Mouse (Mus musculus) heart, adult 2 months (tissue): Measurements from ENCODE around the gene Mphosph10. TPM values are rescaled to one million over a fixed set of nuclear protein-coding genes. Genes with fewer than 3 reads are reported as not detected.
A peak's percentile ranks its signal among the peaks of the same experiment; 100 is the strongest.

Source experiments
- DNase-seq, 2 experiments: peaks; one replicate each; pipeline ENCODE4 v3.0.0; 2021
- H3K27ac ChIP-seq: fragments of 200-600 bp; 2 replicates; pipeline ENCODE4 v1.8.1; 2022
- H3K27me3 ChIP-seq: fragments of 200-500 bp; 2 replicates; pipeline ENCODE4 v1.6.1; 2012; ENCODE audit warnings: mild to moderate bottlenecking, low read length, inconsistent platforms, mixed read lengths; ENCODE audit not compliant: control insufficient read depth, insufficient read depth
- H3K36me3 ChIP-seq: fragments of 200-500 bp; 2 replicates; pipeline ENCODE4 v1.6.1; 2012; ENCODE audit warnings: low read length, inconsistent platforms; ENCODE audit not compliant: control insufficient read depth, insufficient read depth
- H3K4me1 ChIP-seq: fragments of 200-500 bp; 2 replicates; pipeline ENCODE4 v1.6.1; 2011; ENCODE audit warnings: low read length; ENCODE audit not compliant: control insufficient read depth, insufficient read depth
- H3K4me3 ChIP-seq: fragments of 200-600 bp; 2 replicates; pipeline ENCODE4 v1.8.1; 2022
- H3K79me2 ChIP-seq: fragments of 200-500 bp; replicated peaks from 2 replicates; pipeline ENCODE4 v1.6.1; 2012; ENCODE audit warnings: mild to moderate bottlenecking, inconsistent platforms, low read length, moderate library complexity, mixed read lengths; ENCODE audit not compliant: control insufficient read depth, insufficient read depth
- H3K9ac ChIP-seq: fragments of 200-500 bp; 2 replicates; pipeline ENCODE4 v1.6.1; 2012; ENCODE audit warnings: low read depth, mild to moderate bottlenecking, control low read depth, inconsistent platforms, low read length, mixed read lengths
- CTCF ChIP-seq: fragments of 200-600 bp; IDR thresholded peaks from 2 replicates; pipeline ENCODE4 v1.8.1; 2022; ENCODE audit warnings: antibody characterized with exemption, mild to moderate bottlenecking, moderate library complexity
- EP300 ChIP-seq: fragments of 200-500 bp; IDR thresholded peaks from 2 replicates; pipeline ENCODE4 v1.6.1; 2011; ENCODE audit warnings: low read depth, low read length, control low read depth; ENCODE audit not compliant: insufficient read depth
- POLR2A ChIP-seq: fragments of 200-500 bp; IDR thresholded peaks from 2 replicates; pipeline ENCODE4 v1.6.1; 2011; ENCODE audit warnings: mild to moderate bottlenecking, low read depth, low read length, control low read depth; ENCODE audit not compliant: insufficient read depth
- WGBS: fragments of 180-500 bp; shearing (Covaris S2); methylation state at CpG from one replicate; pipeline ENCODE4 v1.1.7; 2018; 5-methylcytosine and 5-hydroxymethylcytosine counted together
- intact Hi-C: fragments of 180-260 bp; cut with DNase I; formaldehyde crosslinking; loops from one replicate; pipeline ENCODE4 v1.15.1; 2025
- long read RNA-seq: library from polyadenylated mRNA; stranded (forward); transcript quantifications from one replicate; pipeline ENCODE4 v2.0.0, GENCODE M21; 2021
- polyA plus RNA-seq: library from polyadenylated mRNA; depleted of rRNA; stranded (reverse); fragments of >200 nt; gene quantifications from 2 replicates; pipeline ENCODE4 v1.2.3, GENCODE M21; 2012; rRNA removed
- total RNA-seq, 2 experiments: library from RNA; stranded (reverse); gene quantifications; 2 replicates each; pipeline ENCODE4 v1.2.3; 2021

Gene Mphosph10
- total RNA-seq (10 to 100 TPM; 10.8 to 15.3 TPM), polyA plus RNA-seq (0.66 and 2.0 TPM in 2 replicates)
- long read RNA-seq, transcript Mphosph10-201 (11 exons, 2,248 nt) = major isoform, 25 of 26 reads
- long read RNA-seq, partial matches to known transcripts = 1 of 26 reads
- long read RNA-seq, other reads (novel, unspliced or antisense) = 0 of 26 reads

DNA sequence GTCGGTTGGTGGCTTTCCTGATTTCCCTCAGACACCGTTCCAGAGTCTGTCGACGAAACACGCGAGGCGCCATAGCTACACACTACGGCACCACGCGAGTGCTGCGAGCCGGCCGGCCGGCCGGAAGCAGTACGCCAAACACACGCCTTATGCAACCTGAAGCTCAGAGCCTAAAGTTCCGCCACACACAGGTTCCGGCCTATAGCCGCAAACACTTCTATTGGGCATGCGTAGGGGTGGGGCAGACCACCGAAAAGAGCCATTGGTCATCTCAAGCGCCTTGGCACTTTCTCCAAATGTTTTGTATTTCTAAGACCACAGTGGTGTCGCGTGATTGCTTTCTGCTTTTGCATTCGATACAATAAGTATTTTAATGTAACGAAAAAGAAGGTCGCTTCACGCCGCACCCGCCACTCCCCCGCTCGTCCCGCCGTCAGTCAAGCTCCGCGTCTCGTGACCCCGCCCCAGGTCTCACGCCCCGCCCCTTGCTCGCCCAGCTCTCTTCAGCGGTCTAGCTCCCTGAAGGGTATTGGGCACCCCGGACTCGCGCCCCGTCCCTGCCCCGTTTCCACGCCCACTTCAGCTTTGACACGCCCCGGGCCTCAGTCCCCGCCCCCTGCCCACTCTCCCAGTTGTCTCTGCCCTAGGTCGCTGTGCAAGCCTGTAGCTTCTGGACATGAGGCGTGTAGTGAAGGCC, at the start of gene Mphosph10, which contains the start of gene Mcee:
Mphosph10 (minus strand) TSS at position 147 of the 697 bp plus-strand sequence.
Mcee (plus strand) TSS at position 486 of the 697 bp plus-strand sequence.
- TF ChIP-seq CTCF (no peak), EP300 (peak; percentile 82; the same call in 1 of the 2 replicates), POLR2A (peak; percentile 84)
- peak; percentile 98 to 100 for DNase-seq
- peaks cover 2% of the 10 kb centered on the region; the same call in 1 of the 2 replicates for H3K36me3 ChIP-seq
- under 1% methylated on average over 54 of the region's 54 CpGs for WGBS
- H3K27ac ChIP-seq = peak within 1 kb of the TSS; percentile 88
- intact Hi-C loops = loop anchor here (1.0 to 2.0 kb wide), 2 partner anchors 18 to 105 kb away; partner anchors contain the start of genes Fan1 and Mtmr10
- peaks cover 2% of the 10 kb centered on the region; the same call in 1 of the 2 replicates for H3K4me1 ChIP-seq
- H3K4me3 ChIP-seq = peak within 1 kb of the TSS; percentile 74
- no peaks in the 10 kb centered on the region for H3K79me2 ChIP-seq
- peak within 1 kb of the TSS; percentile 85 for H3K9ac ChIP-seq
- H3K27me3 ChIP-seq = no peaks in the 10 kb centered on the region

DNA sequence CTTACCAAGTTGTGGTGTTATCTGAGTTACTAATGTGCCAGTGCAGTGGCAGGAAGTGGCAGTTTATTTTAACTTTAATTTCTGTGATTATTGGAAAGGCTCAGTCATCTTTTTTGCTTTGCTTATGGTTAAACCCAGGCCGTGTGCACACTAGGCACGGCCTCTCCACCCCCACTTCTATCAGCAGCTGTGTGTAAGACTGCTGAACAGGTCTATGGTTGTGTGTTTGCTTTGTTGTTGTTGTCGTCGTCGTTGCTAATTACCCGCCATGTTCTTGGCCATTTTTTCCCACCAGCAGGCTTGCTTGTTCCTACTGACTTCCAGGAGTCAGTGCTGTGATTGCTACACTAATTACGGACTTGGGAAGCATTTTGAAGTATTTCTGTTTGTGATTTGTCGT, 48.5 kb upstream of the Mphosph10 start:
- Histone ChIP-seq H3K79me2 (no peaks in the 10 kb centered on the region), H3K4me1 (no peaks in the 10 kb centered on the region), H3K9ac (no peak overlapping the region), H3K27ac (no peak overlapping the region), H3K4me3 (no peak overlapping the region), H3K36me3 (no peaks in the 10 kb centered on the region), H3K27me3 (no peaks in the 10 kb centered on the region)
- TF ChIP-seq POLR2A (no peak), EP300 (no peak), CTCF (no peak)
- 66% methylated on average over 8 of the region's 8 CpGs for WGBS
- intact Hi-C loops = no loop called here
- DNase-seq = no peak

DNA sequence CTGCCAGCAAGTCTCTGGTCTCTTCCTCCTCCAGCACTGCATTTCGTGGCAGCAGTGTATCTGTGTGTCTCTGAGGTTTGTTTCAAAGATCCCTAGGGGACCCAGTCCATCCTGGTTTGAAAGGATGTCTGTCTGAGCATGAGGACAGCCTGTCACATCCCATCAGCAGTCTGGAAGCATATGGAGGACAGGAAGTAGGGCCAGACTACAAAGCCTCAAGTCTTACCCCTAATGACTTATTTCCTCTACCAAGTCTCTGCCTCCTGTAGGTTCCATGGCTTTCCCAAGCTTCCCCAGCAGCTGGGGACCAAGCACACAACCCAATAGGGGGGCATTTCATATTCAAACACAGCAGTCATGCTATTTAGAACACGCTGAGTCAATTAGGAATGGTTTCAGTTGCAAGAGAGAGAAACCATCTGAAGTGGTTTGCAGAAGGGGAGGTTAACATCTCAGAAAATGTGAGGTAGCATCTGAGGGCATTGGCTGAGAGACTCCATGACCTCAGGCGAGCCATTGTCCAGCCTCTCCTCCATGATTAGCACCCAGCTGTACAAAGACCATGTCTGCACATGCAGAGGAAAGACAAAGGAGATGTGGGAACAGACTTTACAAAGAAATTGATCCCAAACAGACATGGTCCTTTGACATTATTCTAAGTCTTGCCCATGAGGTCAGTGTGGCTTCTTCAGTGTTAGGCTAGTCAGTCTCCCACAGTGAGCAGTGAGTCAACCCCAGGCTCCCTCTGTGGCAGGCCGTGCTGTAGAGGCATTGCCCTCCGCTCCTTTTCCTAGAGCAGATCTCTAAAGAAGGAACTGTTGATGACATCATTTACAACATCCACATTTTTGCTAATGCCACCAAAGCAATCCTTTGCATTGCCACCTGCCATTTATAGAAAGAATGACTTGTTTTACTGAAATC, 47.8 kb upstream of the Mphosph10 start:
- no peak overlapping the region for H3K27ac ChIP-seq
- intact Hi-C loops = no loop called here
- no peaks in the 10 kb centered on the region for H3K27me3 ChIP-seq
- no peaks in the 10 kb centered on the region for H3K4me1 ChIP-seq
- no peaks in the 10 kb centered on the region for H3K36me3 ChIP-seq
- 59% methylated on average over 5 of the region's 5 CpGs for WGBS
- H3K79me2 ChIP-seq = no peaks in the 10 kb centered on the region
- TF ChIP-seq CTCF = no peak
- TF ChIP-seq EP300 = no peak
- TF ChIP-seq POLR2A = no peak
- no peak for DNase-seq
- H3K9ac ChIP-seq = no peak overlapping the region
- H3K4me3 ChIP-seq = no peak overlapping the region

DNA sequence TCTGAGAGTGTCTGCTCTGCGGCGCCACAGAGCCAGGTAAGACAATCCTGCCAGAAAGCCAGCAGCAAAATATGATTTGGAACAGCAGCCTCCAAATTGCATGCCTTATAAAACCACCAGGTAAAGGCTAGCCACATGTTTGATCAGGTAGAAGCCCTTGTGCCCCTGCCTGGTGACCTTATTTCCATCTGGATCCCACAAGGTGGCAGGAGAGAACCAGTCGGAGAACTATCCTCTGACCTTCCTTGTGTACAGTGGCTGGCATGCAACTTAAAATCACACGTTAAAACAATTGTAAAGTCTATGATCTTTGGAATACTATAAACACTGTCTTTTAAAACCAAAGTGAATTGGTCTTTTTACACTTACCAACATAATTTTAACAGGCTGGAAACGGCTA, 32.8 kb upstream of the Mphosph10 start:
- TF ChIP-seq CTCF (peak; percentile 30), EP300 (no peak)
- no peak overlapping the region for H3K27ac ChIP-seq
- no peaks in the 10 kb centered on the region for H3K79me2 ChIP-seq
- no peaks in the 10 kb centered on the region for H3K4me1 ChIP-seq
- DNase-seq = no peak
- no peak overlapping the region for H3K9ac ChIP-seq
- H3K4me3 ChIP-seq = no peak overlapping the region
- 53% methylated on average over 5 of the region's 5 CpGs for WGBS
- H3K27me3 ChIP-seq = no peaks in the 10 kb centered on the region
- intact Hi-C loops = loop anchor here (10.0 kb wide), 1 partner anchor 320 kb away; no protein-coding TSS in a partner anchor
- H3K36me3 ChIP-seq = no peaks in the 10 kb centered on the region

DNA sequence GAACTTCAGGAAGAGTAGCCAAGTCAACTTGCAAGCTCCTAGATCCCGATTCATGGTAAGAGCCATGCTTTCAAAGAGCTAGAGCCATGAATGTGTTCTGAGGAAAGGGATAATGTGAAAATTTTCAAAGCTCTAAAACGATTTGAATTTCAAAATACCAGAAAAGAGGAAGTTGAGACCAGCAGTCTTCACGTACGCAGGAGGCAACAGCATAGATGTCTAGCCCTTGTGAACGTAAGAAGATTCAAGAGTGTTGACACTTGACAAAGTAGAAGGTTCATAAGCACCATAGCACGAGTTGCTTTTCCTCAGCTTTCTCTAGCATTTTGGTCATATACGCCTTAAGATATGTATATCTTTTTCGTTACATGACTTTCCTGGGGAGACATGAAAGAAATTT, 11.9 kb upstream of the Mphosph10 start:
- Histone ChIP-seq H3K27ac (no peak overlapping the region), H3K4me1 (no peaks in the 10 kb centered on the region), H3K36me3 (peaks cover 4% of the 10 kb centered on the region; the same call in 1 of the 2 replicates), H3K4me3 (no peak overlapping the region), H3K27me3 (no peaks in the 10 kb centered on the region), H3K79me2 (no peaks in the 10 kb centered on the region), H3K9ac (no peak overlapping the region)
- TF ChIP-seq POLR2A = no peak
- no peak for TF ChIP-seq CTCF
- no peak for TF ChIP-seq EP300
- intact Hi-C loops = no loop called here
- 88% methylated on average over 8 of the region's 8 CpGs for WGBS
- DNase-seq = no peak
